In genomic region chr19:58046656-58047055, GRCm38 (mm10) we compare ENCODE assay signal across 30 mouse cellular contexts.
"Had no signal": no experiment of that assay in that cellular context is flagged by ENCODE, and none has a peak within 500 bp of the region (broad histone marks: within the 10 kb centered on the region; RNA-seq: fewer than 3 reads in every experiment).

No protein-coding gene starts in this region.

- H3K36me3 ChIP-seq: limb, embryonic 10.5 days; limb, embryonic 15.5 days; liver, embryonic 12.5 days; liver, embryonic 13.5 days; liver, embryonic 15.5 days; lung, embryonic 15.5 days; midbrain, embryonic 12.5 days; midbrain, embryonic 15.5 days; neural tube, embryonic 12.5 days had no signal

- H3K4me2 ChIP-seq: limb, embryonic 12.5 days; limb, embryonic 13.5 days; limb, embryonic 15.5 days; liver, embryonic 11.5 days; liver, embryonic 12.5 days; liver, embryonic 13.5 days; liver, embryonic 15.5 days; lung, embryonic 14.5 days; lung, embryonic 15.5 days; midbrain, embryonic 12.5 days; midbrain, embryonic 13.5 days; midbrain, embryonic 15.5 days; neural tube, embryonic 12.5 days had no signal

- H3K4me3 ChIP-seq: limb, embryonic 10.5 days; limb, embryonic 12.5 days; limb, embryonic 13.5 days; limb, embryonic 15.5 days; liver, embryonic 12.5 days; liver, embryonic 13.5 days; liver, embryonic 15.5 days; lung, embryonic 15.5 days; megakaryocyte, embryonic 14.5 days; midbrain, embryonic 12.5 days; midbrain, embryonic 13.5 days; midbrain, embryonic 15.5 days; myocyte; neural tube, embryonic 12.5 days had no signal

- H3K4me1 ChIP-seq: liver, embryonic 12.5 days; liver, embryonic 13.5 days; liver, embryonic 15.5 days; megakaryocyte, embryonic 14.5 days; midbrain, embryonic 15.5 days had no signal

- H3K9ac ChIP-seq: limb, embryonic 12.5 days; limb, embryonic 13.5 days; limb, embryonic 15.5 days; liver, embryonic 12.5 days; liver, embryonic 13.5 days; liver, embryonic 14.5 days; liver, embryonic 15.5 days; liver, postnatal 0 days; lung, embryonic 14.5 days; lung, embryonic 15.5 days; midbrain, embryonic 12.5 days; midbrain, embryonic 13.5 days; midbrain, embryonic 15.5 days; neural tube, embryonic 12.5 days had no signal

- H3K27me3 ChIP-seq: limb, embryonic 12.5 days; limb, embryonic 13.5 days; limb, embryonic 15.5 days; liver, embryonic 12.5 days; liver, embryonic 13.5 days; liver, embryonic 15.5 days; lung, embryonic 15.5 days; midbrain, embryonic 12.5 days; midbrain, embryonic 13.5 days; midbrain, embryonic 15.5 days had no signal

- H3K27ac ChIP-seq: limb, embryonic 10.5 days; limb, embryonic 12.5 days; limb, embryonic 13.5 days; limb, embryonic 15.5 days; liver, embryonic 12.5 days; liver, embryonic 13.5 days; liver, embryonic 14.5 days; liver, embryonic 15.5 days; lung, embryonic 15.5 days; macrophage; midbrain, embryonic 12.5 days; midbrain, embryonic 13.5 days; midbrain, embryonic 15.5 days; neural tube, embryonic 12.5 days had no signal

- ATAC-seq: liver, embryonic 12.5 days; liver, postnatal 0 days; lung, postnatal 0 days; midbrain, embryonic 13.5 days; midbrain, embryonic 15.5 days; midbrain, embryonic 16.5 days had no signal

- DNase-seq: left cerebral cortex, postnatal 4 days; liver; liver, embryonic 13.5 days; liver, postnatal 0 days; lung, adult 18-20 months; lung, adult 2 months; lung, embryonic 14.5 days; lung, postnatal 10 days; lung, postnatal 14 days; lung, postnatal 36 days; lung, postnatal 4 days; midbrain, embryonic 14.5 days had no signal

- H3K9me3 ChIP-seq: limb, embryonic 10.5 days; limb, embryonic 12.5 days; limb, embryonic 13.5 days; limb, embryonic 15.5 days; liver, embryonic 12.5 days; liver, embryonic 13.5 days; liver, embryonic 15.5 days; lung, embryonic 15.5 days; midbrain, embryonic 12.5 days; midbrain, embryonic 13.5 days; midbrain, embryonic 15.5 days; neural tube, embryonic 12.5 days had no signal
